Mouse (Mus musculus) kidney, adult 9 months (tissue): ENCODE measurements around the gene Htra1.

Source experiments
- DNase-seq: peaks from one replicate; pipeline ENCODE4 v3.0.0; 2022

Gene Htra1

GRCm38 (mm10) chr7:131024807-131025206, 88.9 kb downstream of the Htra1 start:
- DNase-seq, result no peak

GRCm38 (mm10) chr7:131027557-131027956, 91.6 kb downstream of the Htra1 start:
- DNase-seq, result no peak

- DNase-seq, result no peak
Measured at GRCm38 (mm10) chr7:131031755-131032154, 95.8 kb downstream of the Htra1 start, which contains the start of gene Dmbt1. Gene Dmbt1 (plus strand): TSS chr7:131032053.
